Mouse (Mus musculus) lung, adult 18-20 months (tissue): ENCODE results near the gene Olfr530.

Experiments
- DNase-seq, 2 experiments: peaks; one replicate each; pipeline ENCODE4 v3.0.0; 2022; ENCODE audit warnings: mixed read lengths in 2 of 2

Olfr530 gene

GRCm38 (mm10) chr7:140376231-140376630 is at the start of gene Olfr530:
Olfr530 (minus strand) TSS chr7:140376331.
- no peak for DNase-seq

DNA sequence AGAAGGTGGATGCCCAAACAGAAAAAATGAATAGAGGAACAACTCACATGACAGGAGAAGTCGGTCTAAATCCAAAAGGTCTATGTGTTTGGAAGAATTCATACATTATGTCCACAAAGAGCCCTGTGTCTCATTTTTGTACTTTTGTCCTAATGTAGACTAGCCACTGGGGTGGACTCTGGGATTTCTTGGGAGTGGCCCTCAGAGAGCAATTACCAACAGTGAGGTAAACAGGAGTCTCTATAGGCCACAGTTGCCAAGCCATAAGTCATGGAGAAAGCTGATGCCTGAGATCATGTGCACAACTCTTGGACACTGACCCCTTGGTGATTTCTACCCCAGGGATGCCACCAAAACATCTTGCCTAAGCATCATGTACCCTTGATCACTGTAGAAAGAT is 45.4 kb upstream of the Olfr530 start, which contains the start of gene Olfr532:
Gene Olfr532 (minus strand): TSS at position 101 of the 400 bp plus-strand sequence.
- DNase-seq = no peak

- DNase-seq = no peak
Observed at GRCm38 (mm10) chr7:140402818-140403217, 26.7 kb upstream of the Olfr530 start, which contains the start of gene Olfr531. Olfr531 (minus strand) TSS chr7:140402918.

GRCm38 (mm10) chr7:140376911-140377310 is 780 bp upstream of the Olfr530 start:
- no peak for DNase-seq

GRCm38 (mm10) chr7:140374300-140374699 is 1.8 kb downstream of the Olfr530 start:
- no peak for DNase-seq

DNA sequence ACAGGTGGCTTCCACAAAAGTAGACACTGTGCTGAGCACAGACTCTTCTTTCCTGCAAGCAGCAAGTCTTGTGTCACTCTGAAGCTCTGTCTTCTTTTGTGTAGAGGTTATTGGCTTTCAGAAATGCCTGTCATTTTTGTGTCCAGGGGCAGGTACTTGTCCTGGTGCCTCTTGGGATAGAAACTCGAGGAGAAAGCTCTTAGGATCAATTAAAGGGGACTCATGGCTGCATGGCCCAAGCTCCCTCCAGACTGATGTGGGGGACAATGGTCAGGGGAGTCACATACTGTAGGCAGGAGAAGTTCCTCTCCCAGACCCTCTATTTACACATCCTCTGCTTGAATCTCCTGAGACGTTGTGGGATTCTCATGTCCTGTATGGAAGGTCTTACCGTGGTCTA is 14.6 kb downstream of the Olfr530 start, which contains the start of gene Olfr60:
Gene Olfr60 (minus strand): TSS at position 101 of the 400 bp plus-strand sequence.
- DNase-seq = no peak

DNA sequence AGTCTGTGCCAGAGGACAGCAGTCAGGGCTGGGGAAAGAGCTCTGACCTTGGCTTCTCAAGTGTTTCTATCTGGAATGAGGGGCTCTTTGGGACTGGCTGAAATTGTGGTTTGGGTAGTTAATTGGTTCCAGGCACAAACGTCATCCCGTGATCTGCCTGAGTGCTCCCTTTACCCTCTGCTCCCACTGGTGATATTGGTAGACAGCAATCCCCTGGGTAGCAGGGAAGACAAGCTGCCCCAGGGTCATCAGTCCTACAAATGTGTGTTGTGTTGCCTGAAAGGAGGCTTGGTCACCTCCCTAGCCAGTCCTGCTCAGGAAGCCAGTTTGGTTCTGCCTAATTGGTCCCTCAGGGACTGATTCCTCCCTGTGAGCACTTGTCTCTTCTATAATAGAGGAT is 42.4 kb downstream of the Olfr530 start, which contains the start of gene Olfr527:
Gene Olfr527 (plus strand): TSS at position 301 of the 400 bp plus-strand sequence.
- DNase-seq = no peak

DNA sequence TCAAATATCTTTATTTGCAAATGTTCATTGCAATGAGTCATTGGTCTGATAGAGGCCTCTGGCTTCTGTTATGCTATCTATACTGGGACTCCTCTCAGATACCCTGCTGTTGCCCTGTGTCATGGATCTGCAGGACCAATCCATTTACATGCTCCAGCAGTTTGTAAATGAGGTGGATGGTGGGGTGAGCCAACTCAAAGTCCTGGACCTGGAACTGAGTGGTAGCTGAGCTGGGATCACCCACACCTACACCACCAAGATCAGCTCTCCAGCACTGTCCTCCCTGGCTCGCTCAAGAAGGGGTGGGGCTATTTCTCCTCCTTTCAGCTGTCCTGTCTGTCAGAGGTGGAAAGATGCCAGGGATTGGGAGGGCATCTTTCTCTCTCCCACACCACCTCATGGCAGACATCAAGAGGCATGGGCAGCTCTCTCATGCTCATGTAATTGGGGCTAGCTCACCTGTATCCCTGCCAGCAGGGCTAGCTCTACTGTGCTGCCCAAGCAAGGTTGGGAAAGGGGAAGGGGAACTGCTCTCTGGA is 46.3 kb downstream of the Olfr530 start:
- no peak for DNase-seq
